Mouse (Mus musculus) brain, embryonic 14.5 days (tissue): Measurements from ENCODE around the gene Fer1l5.

Experiments
- CTCF ChIP-seq: fragments of 200-500 bp; IDR thresholded peaks from 2 replicates; pipeline ENCODE4 v1.5.1; 2012; ENCODE audit warnings: inconsistent platforms, mild to moderate bottlenecking, moderate library complexity, borderline replicate concordance; ENCODE audit not compliant: insufficient read depth, insufficient read length; ENCODE audit errors: extremely low read depth
- POLR2A ChIP-seq: fragments of 200-500 bp; IDR thresholded peaks from 2 replicates; pipeline ENCODE4 v1.6.1; 2012; ENCODE audit warnings: mild to moderate bottlenecking, inconsistent platforms, borderline replicate concordance; ENCODE audit not compliant: poor library complexity, insufficient read depth, insufficient read length, severe bottlenecking; ENCODE audit errors: extremely low read depth

GRCm38 (mm10) chr1:36458169-36458568, 86.1 kb downstream of the Fer1l5 start:
- TF ChIP-seq POLR2A, result no peak
- no peak for TF ChIP-seq CTCF
